Mouse (Mus musculus): ENCODE results near the gene Urb1.

- TF ChIP-seq GATA1 (IDR thresholded peaks at IDR 0.05; ENCODE audit: borderline replicate concordance, low read length), result no peak
- TF ChIP-seq FLI1 (IDR thresholded peaks at IDR 0.05; ENCODE audit: low read length), result no peak
Measured at GRCm38 (mm10) chr16:90829136-90829535, 18.9 kb upstream of the Urb1 start.

All from megakaryocyte, embryonic 14.5 days (primary cell).